Mouse (Mus musculus): ENCODE measurements around the gene Uggt1.

- no peak for TF ChIP-seq POLR2A (IDR thresholded peaks at IDR 0.05; ENCODE audit: borderline replicate concordance, extremely low read depth, insufficient read depth, insufficient read length, poor library complexity, severe bottlenecking)
- no peak for TF ChIP-seq CTCF (IDR thresholded peaks at IDR 0.05; ENCODE audit: borderline replicate concordance, extremely low read depth, insufficient read depth, insufficient read length)
Measured at GRCm38 (mm10) chr1:36172941-36173340, 71.6 kb downstream of the Uggt1 start.
